Mouse (Mus musculus): ENCODE data around the gene Tas2r119. TPM values are rescaled to one million over a fixed set of nuclear protein-coding genes. Genes with fewer than 3 reads are reported as not detected.

Tas2r119 gene
- polyA plus RNA-seq, 1 experiment from 2014 or later = not detected

Other genes with a start within 250 kb of the Tas2r119 start
- gene Sema5a, start 67.5 kb downstream of the Tas2r119 start, polyA plus RNA-seq (2014; fragmentation: Nextera tagmentation; extraction: Ambion mirVana) = 4.8 and 6.1 TPM in 2 replicates